Mouse (Mus musculus) liver, postnatal 0 days (tissue): ENCODE measurements around the gene Col8a2. TPM values are rescaled to one million over a fixed set of nuclear protein-coding genes. Genes with fewer than 3 reads are reported as not detected.

ENCODE experiments used
- ATAC-seq: fragments of 200-750 bp; cut with Nextera tagmentation; 2 replicates; pipeline ENCODE4 v1.8.0; 2017; ENCODE audit warnings: mild to moderate bottlenecking, moderate library complexity
- DNase-seq: peaks from one replicate; pipeline ENCODE4 v3.0.0-alpha.2; 2016
- H3K27ac ChIP-seq: fragments of 300-500 bp; sonication (generic); 2 replicates; pipeline ENCODE4 v1.5.1; 2014; ENCODE audit warnings: antibody characterized with exemption, moderate library complexity, mild to moderate bottlenecking, low read depth
- H3K27me3 ChIP-seq: fragments of 300-500 bp; sonication (generic); 2 replicates; pipeline ENCODE4 v1.6.1; 2014; ENCODE audit warnings: low read length, control low read depth, mixed read lengths; ENCODE audit not compliant: insufficient read depth
- H3K36me3 ChIP-seq: fragments of 300-500 bp; sonication (generic); replicated peaks from 2 replicates; pipeline ENCODE4 v1.6.1; 2014; ENCODE audit warnings: mild to moderate bottlenecking, control low read depth, low read length, moderate library complexity, mixed read lengths; ENCODE audit not compliant: insufficient read depth
- H3K4me1 ChIP-seq: fragments of 300-500 bp; sonication (generic); 2 replicates; pipeline ENCODE4 v1.6.1; 2014; ENCODE audit warnings: antibody characterized with exemption, mild to moderate bottlenecking, control low read depth; ENCODE audit not compliant: insufficient read depth
- H3K4me2 ChIP-seq: fragments of 300-500 bp; sonication (generic); 2 replicates; pipeline ENCODE4 v1.6.1; 2014; ENCODE audit warnings: low read depth, mild to moderate bottlenecking, low read length, moderate library complexity, mixed read lengths
- H3K4me3 ChIP-seq: fragments of 300-500 bp; sonication (generic); 2 replicates; pipeline ENCODE4 v1.5.1; 2014; ENCODE audit warnings: low read depth, low read length
- H3K9ac ChIP-seq: fragments of 300-500 bp; sonication (generic); replicated peaks from 2 replicates; pipeline ENCODE4 v1.6.1; 2014; ENCODE audit warnings: mild to moderate bottlenecking, moderate library complexity
- H3K9me3 ChIP-seq: fragments of 300-500 bp; sonication (generic); 2 replicates; pipeline ENCODE4 v1.6.1; 2016; ENCODE audit warnings: mild to moderate bottlenecking, control low read depth, low read length, mixed read lengths
- CTCF ChIP-seq: sonication (generic); IDR thresholded peaks from 2 replicates; pipeline ENCODE4 v1.5.1; 2016; ENCODE audit warnings: antibody characterized with exemption, low read depth
- EP300 ChIP-seq: IDR thresholded peaks from 2 replicates; pipeline ENCODE4 v1.6.1; 2016; ENCODE audit warnings: antibody characterized with exemption, low read depth, mild to moderate bottlenecking
- WGBS: fragments of 180-500 bp; shearing (Covaris S2); extraction: QIAGEN DNeasy Blood & Tissue Kit; methylation state at CpG from one replicate; pipeline ENCODE4 v1.1.7; 2014; ENCODE audit not compliant: insufficient replicate concordance; 5-methylcytosine and 5-hydroxymethylcytosine counted together
- polyA plus RNA-seq: library from polyadenylated mRNA; unstranded; fragments of >200 nt; fragmentation: Nextera tagmentation; extraction: Ambion mirVana; gene quantifications from 2 replicates; pipeline ENCODE4 v1.2.1, GENCODE M21; 2015

Col8a2 gene
- polyA plus RNA-seq, 1 experiment from 2014 or later: 0.25 TPM

GRCm38 (mm10) chr4:126259523-126260160 is 27.0 kb upstream of the Col8a2 start:
- peak; percentile 70 for DNase-seq
- H3K4me2 ChIP-seq: peak overlapping the region; percentile 65
- H3K4me1 ChIP-seq: peaks cover 66% of the 10 kb centered on the region
- H3K36me3 ChIP-seq: no peaks in the 10 kb centered on the region
- ATAC-seq: no peak
- WGBS: under 1% methylated on average over 15 of the region's 15 CpGs
- TF ChIP-seq EP300: no peak
- TF ChIP-seq CTCF: no peak
- peak overlapping the region; percentile 86 for H3K27ac ChIP-seq
- H3K27me3 ChIP-seq: 0 out of 2 replicates have a peak, but pooled peaks cover 2% of the 10 kb centered on the region
- H3K9me3 ChIP-seq: no peaks in the 10 kb centered on the region
- H3K4me3 ChIP-seq: no peak overlapping the region; the same call in 1 of the 2 replicates
- H3K9ac ChIP-seq: peak overlapping the region; percentile 46; the same call in 1 of the 2 replicates

- Histone ChIP-seq H3K4me1 (peaks cover 56% of the 10 kb centered on the region), H3K27ac (peak overlapping the region; percentile 86), H3K4me3 (peak overlapping the region; percentile 21; the same call in 1 of the 2 replicates), H3K4me2 (peak overlapping the region; percentile 65), H3K27me3 (no peaks in the 10 kb centered on the region), H3K36me3 (no peaks in the 10 kb centered on the region), H3K9ac (peak overlapping the region; percentile 42), H3K9me3 (no peaks in the 10 kb centered on the region)
- TF ChIP-seq EP300: no peak
- TF ChIP-seq CTCF: no peak
- DNase-seq (peak; percentile 84), ATAC-seq (peak; percentile 55)
- WGBS: 11% methylated on average over 10 of the region's 10 CpGs
These were observed 25.9 kb upstream of the Col8a2 start for GRCm38 (mm10) chr4:126260520-126261201.

- ATAC-seq (no peak), DNase-seq (no peak)
- H3K4me2 ChIP-seq: peak overlapping the region; percentile 65
- H3K36me3 ChIP-seq: no peaks in the 10 kb centered on the region
- H3K9me3 ChIP-seq: no peaks in the 10 kb centered on the region
- WGBS: 66% methylated on average over 6 of the region's 6 CpGs
- peak overlapping the region; percentile 42; the same call in 1 of the 2 replicates for H3K9ac ChIP-seq
- TF ChIP-seq CTCF (no peak), EP300 (no peak)
- H3K27me3 ChIP-seq: no peaks in the 10 kb centered on the region
- 0 out of 2 replicates have a peak overlapping the region, but pooled peaks have one; percentile 21 for H3K4me3 ChIP-seq
- peaks cover 53% of the 10 kb centered on the region for H3K4me1 ChIP-seq
- peak overlapping the region; percentile 86 for H3K27ac ChIP-seq
These were observed 25.3 kb upstream of the Col8a2 start for GRCm38 (mm10) chr4:126261266-126261665.

GRCm38 (mm10) chr4:126261675-126262074 is 24.9 kb upstream of the Col8a2 start:
- DNase-seq (no peak), ATAC-seq (no peak)
- Histone ChIP-seq H3K36me3 (no peaks in the 10 kb centered on the region), H3K27ac (peak overlapping the region; percentile 12; the same call in 1 of the 2 replicates), H3K4me3 (no peak overlapping the region), H3K27me3 (no peaks in the 10 kb centered on the region), H3K4me2 (peak overlapping the region; percentile 41; the same call in 1 of the 2 replicates), H3K4me1 (peaks cover 52% of the 10 kb centered on the region), H3K9ac (no peak overlapping the region), H3K9me3 (no peaks in the 10 kb centered on the region)
- TF ChIP-seq CTCF (no peak), EP300 (no peak)
- WGBS: 44% methylated on average over 7 of the region's 7 CpGs

- TF ChIP-seq EP300 (no peak), CTCF (peak; percentile 100)
- peak within 1 kb of the TSS; percentile 80 for H3K4me3 ChIP-seq
- peak; percentile 98 for DNase-seq
- peaks cover 47% of the 10 kb centered on the region for H3K4me1 ChIP-seq
- peak; percentile 91 for ATAC-seq
- peak within 1 kb of the TSS; percentile 86 for H3K27ac ChIP-seq
- peak within 1 kb of the TSS; percentile 92 for H3K4me2 ChIP-seq
- H3K9me3 ChIP-seq: no peaks in the 10 kb centered on the region
- WGBS: under 1% methylated on average over 46 of the region's 46 CpGs
- H3K9ac ChIP-seq: peak within 1 kb of the TSS; percentile 89
- no peaks in the 10 kb centered on the region for H3K27me3 ChIP-seq
- H3K36me3 ChIP-seq: no peaks in the 10 kb centered on the region
These were observed 24.3 kb upstream of the Col8a2 start, which contains the start of gene Trappc3 for GRCm38 (mm10) chr4:126262119-126262807. Gene Trappc3, plus strand, starts transcription at chr4:126262325.

GRCm38 (mm10) chr4:126269292-126269691 is 17.3 kb upstream of the Col8a2 start:
- no peaks in the 10 kb centered on the region for H3K27me3 ChIP-seq
- TF ChIP-seq CTCF (no peak), EP300 (no peak)
- H3K9me3 ChIP-seq: no peaks in the 10 kb centered on the region
- H3K4me3 ChIP-seq: no peak overlapping the region
- no peak overlapping the region for H3K9ac ChIP-seq
- no peak overlapping the region for H3K27ac ChIP-seq
- H3K36me3 ChIP-seq: peaks cover 10% of the 10 kb centered on the region
- no peak overlapping the region for H3K4me2 ChIP-seq
- DNase-seq (no peak), ATAC-seq (no peak)
- 79% methylated on average over 3 of the region's 3 CpGs for WGBS
- H3K4me1 ChIP-seq: no peaks in the 10 kb centered on the region
